Mouse (Mus musculus) kidney, postnatal 10 days (tissue): ENCODE results near the gene Slc48a1.

Experiments
- DNase-seq: peaks from one replicate; pipeline ENCODE4 v3.0.0; 2021; ENCODE audit warnings: mixed read lengths

Gene Slc48a1

DNA sequence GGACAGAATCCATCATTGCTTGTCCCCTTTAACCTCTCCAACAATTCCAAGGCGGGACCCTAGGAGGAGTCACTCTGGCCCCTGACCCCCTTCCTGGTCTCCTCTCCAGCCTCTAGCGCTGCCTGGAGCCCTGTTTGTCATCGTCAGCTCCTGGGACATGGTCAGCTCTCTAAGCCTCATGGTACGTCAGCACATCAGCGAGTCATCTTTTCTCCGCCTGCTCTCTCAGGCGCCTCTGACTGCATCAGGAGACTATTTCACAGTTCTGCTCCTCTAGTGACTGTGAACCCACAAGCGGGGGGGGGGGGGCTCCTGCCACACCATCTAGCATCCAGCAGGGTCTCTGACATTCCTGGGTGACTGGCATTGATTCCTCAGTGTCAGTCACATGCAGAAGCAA lies 23.0 kb upstream of the Slc48a1 start:
- DNase-seq: no peak

DNA sequence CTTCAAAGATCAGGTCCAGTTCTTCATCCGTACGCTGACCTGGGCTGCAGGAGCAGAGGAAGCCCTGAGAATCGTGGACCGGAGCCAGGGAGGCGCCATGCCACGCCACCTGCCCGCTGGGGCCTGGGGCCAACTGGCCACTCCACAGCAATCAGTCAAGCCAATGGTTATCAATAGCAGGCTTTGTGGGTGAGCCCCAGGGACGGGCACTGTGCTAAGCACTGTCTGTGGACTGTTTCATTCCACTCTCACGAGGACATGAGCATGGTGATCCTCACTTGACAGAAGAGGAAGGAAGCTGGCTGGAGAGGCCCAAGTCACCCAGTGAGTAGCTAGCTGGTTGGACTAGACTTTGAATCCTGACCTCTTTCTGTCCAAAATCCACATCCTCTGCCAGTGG lies 18.3 kb upstream of the Slc48a1 start:
- DNase-seq: no peak

DNA sequence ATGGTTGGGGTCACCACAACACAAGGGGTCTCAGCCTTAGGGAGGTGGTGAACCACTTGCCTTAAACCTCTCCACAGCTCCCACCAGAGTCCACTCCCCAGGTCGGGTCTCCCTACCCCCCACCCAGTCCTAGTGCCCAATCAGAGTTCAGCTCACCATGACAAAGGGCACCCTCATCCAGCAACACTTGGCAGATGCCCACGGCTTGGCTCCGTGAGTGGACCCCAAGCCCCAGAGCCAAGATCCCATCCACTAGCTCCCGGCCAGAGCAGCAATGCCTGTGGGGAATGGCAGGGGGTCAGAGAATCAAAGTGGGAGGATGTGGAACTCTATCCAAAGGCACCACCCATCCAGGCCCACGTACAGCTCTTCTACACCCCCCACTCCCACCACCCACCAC lies 17.4 kb upstream of the Slc48a1 start:
- no peak for DNase-seq

DNA sequence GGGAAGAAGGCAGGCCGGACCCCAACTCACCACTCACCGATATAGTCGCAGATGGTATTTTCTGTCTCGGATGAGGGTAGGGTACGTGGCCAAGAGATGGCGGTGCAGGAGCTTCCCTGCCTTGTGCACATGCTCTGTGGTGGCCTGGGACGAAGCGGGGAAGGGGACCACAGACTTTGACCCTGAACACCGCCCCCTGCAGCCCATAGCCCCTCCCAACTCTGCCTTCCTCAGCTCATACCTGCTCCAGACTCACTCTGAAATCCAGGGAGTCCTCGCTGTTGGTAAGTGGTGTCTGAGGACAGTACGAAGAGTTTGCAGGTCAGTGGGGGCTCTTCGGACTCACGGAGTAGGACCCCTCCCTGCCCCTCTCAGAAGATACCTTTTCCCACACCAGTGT lies 16.9 kb upstream of the Slc48a1 start:
- no peak for DNase-seq

DNA sequence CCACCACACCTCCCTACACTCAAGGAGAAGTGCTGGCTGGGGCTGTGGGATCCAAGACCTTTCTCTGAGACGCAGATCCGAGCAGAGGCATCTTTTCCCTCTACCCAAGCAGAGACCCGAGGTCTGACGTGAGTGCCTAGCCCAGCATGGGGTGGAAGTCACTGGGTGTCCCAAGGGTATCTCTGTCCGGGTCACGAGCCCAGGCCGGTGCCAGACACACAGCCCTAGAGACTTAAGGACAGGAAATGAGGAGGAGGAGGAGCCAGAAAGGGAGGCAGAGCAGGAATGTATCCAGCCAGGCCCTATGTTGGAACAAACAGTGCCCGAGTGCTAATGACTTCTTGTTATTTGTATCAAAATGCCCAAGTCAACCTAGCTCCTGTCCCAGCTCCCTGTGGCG lies 15.6 kb upstream of the Slc48a1 start:
- peak; percentile 60 for DNase-seq

DNA sequence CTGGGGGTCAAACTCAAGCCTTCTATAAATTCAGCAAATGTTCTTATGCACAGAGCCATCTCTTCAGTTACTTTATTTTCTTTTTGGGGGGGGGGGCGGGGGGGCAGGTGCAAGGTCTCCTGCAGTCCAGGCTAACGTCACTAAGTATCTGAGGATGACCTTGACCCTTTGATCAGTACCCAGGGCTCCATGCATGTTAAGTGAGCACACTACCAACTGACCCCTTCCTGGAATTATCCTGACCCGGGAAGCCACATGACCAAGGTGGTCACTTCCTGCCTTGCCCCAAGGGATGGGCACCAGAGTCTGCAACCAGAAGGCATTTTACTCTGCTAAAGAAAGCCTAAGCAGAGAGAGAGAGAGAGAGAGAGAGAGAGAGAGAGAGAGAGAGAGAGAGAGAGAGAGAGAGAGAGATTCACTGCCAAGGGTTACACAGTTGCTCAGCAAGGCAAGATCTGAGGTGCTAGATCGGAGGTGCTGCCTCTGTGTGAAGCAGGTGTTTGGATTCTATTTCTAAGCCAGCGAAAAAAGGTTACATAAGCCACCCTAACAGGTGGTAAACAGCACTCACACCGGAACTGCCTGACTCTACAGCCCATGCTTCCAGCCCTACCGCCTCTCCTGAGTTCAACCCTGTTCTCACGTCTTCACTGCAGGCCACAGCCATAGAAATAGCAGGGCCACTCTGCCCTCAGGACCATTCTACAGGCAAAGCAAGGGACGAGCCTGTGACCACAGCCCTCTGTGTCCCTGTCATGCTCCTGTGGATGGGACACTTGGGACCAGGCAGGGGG lies 14.9 kb upstream of the Slc48a1 start:
- no peak for DNase-seq

DNA sequence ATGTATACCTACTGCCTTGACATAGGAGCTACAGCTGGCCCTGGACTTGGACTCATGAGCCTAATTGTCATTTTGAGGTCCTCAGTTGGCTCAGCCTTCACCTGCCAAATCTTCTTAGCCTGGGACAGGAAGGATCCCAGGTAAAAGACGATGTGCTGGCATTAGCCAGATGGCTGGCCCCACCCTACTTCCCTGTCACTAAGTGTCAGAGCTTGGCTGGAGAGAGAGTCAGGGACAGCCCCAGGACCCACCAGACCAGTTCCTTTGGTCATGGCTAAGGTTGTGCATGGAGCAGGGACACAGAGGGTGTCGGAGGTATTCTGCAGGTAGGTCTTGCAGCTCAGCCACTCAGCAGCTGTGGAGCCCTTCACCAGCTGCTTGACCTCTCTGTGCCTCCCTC lies 13.8 kb upstream of the Slc48a1 start:
- no peak for DNase-seq

DNA sequence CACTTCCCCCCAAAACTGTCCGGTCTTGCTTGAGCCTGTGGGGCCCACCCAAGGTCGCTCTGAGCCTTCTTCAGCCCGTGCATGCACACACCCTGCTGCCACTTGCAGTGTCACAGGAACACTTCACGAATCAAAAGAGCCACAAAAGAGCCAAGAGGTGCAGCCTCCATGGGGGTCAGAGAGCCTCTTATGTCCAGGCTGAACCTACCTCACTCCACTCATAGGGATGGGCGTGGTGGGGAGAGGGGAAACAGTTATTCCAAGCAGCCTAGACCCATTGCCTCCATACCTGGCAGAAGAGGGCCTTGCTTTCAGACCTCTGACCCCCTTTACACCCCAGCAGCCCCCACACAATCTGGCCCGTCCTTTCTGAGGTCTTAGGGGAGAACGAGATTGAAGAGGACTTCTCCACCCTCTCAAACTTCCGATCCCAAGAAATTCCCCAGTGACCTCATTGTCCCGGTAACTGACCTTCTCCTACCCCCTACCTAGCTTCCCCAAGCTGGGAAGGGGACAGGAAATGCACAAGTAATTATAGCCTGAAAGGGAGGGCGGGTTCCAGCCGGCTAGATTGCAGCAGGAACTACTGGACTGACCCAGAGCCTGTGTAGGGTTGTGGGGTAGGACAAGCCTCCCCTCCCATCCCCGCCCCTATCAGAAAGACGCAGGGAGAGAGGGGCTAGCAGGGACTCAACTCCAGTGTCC lies 13.1 kb upstream of the Slc48a1 start:
- peak; percentile 65 for DNase-seq

DNA sequence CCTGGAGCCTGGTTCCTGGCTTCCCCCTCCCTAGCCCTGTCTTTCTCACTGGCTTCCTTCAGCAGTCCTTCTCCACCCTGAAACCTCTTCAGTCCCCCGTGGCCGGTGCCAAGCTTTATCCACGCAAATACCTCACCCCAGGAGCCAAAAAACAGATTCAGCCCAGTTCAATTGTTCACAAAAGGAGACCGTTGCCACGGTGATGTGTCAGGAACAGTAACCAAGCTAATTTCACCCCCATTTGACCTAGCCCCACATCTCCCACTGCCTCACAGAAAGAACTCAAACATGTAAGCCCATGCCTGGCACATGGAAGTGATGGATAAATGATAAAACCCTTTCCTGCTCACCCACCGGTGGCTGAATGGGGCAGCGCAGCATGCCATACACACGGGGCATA lies 12.1 kb upstream of the Slc48a1 start:
- no peak for DNase-seq

DNA sequence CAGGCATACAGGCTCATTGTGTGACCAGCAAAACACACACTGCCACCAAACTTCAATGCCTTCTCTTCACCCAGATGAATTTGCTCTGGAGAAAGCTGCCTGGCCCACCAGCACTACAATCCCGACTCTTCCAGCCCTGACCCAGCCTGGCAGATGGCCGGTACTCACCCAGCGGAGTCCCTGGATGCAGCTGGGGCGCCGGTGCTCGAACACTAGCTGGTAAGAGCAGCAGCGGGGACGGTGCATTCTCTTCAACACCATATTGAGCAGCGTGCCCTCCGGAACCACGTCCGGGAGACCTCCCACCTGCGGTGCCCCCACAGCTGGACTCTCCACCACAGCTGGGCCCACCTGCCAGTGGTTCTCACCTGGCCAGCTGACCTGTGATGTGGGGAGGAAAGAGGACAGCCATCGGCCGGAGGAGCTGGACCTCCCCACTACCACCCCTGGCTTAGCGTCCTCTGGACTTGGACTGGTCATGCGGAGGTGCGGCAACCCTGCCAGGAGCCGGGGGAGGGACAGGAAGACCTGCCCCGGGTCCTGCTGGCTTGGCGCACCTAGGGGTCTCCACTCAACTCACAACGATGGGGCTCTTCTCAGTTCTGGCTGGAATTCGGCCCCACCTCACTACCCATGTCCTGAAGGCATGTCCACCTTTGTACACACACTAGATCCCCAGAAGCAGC lies 11.6 kb upstream of the Slc48a1 start:
- peak; percentile 75 for DNase-seq

DNA sequence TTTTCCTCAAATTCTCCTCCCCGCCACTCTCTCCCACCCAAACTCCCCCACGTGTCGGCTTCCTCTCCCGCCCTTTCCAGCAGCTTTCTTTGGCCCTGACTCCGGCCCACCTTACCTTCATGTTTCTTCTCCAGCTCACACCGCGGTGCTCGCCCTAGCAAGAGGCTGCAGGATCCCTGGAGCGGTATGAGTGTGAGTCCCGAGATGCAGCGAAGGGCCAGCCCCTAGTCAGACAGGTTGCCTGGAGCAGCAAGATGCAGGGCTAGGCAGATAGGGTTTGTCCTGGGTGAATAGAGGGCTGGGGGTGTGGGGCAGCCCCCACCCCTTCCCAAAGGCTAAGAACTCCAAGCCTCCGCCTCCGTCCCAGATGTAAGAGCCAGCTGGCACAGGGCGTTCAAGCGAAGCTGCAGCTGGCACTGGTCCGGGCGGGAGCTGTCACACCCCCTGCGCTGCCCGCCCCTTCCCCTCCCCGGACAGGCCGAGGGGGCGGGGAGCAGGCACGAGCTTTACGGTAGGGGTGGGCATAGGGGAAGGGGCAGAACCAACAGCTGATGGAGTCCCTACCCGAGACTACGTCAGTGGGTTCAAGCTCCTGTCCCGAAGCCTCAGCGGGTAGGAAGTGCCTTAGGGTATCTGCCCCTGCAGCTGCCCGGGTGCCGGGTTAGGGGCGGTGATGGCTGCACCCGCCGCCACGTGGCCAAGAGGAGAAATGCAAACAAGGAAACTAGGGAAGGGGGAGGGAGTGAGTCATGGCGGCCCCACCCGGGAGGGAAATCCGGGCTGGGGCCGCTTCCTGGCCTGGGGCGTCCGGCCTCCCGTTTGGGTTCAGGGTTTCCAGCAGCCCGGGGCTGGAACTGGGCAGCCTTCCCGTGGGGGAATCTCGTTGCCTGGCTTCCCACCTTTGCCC lies 10.8 kb upstream of the Slc48a1 start, which contains the start of gene Rapgef3:
Gene Rapgef3 (minus strand): TSS at position 693 of the 907 bp plus-strand sequence.
- DNase-seq: peak; percentile 93

DNA sequence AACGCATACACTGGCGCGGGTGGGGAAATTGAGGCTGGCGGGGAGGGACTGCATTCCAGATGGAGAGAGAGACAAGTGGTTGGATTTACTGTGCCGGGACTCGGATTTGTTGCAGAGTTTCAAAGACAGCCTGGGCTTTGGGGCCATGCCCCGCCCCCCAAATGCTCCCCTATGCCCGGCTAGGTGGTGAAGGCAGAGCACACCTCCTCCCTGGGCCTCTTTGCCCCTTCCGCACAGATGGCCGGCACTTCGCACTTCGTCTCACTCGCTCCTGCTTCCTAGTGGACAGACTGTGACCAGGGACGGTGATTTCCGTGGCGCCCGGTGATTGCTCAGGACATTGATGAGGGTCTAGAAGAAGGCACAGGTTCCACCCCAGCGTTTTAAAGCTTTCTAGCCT lies 10.1 kb upstream of the Slc48a1 start:
- DNase-seq: peak; percentile 78

DNA sequence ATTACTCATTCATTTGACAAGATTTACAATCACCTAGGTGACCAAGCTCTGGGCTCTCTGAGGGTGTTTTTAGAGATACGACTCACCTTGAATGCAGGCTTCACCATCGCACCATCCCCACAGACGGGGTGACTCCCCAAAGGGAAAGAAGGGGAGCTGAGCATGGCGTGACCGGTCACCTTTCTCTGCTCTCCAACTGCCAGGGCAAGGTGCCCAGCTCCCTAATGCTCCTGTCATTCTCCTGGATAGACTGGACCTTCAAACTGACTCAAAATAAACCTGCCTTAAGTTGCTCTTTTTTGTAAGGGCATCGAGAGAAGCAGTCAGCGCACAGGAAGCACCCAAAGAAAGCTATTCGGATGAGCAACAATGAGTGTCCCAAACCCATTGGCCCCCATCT lies 8.0 kb upstream of the Slc48a1 start:
- DNase-seq: no peak

DNA sequence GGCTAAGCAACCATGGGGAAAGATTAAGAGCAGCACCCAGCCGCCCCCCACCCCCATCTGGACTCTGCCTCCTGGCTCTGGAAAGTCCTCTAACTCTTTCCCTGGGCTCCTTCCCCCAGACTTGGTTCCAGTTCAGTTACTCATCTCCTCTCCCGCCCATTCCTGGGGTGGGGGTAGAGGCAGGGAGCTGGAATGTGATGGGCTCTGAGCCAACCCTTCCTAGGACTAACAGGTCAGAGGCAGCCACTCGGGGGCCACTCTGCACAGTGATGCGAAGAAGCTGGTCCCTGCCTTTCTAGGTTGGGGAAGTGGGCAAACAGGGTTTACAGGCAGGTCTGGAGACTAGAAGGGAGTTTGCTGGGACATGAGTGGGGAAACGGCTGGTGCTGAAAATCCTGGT lies 5.2 kb upstream of the Slc48a1 start:
- DNase-seq: peak; percentile 97

DNA sequence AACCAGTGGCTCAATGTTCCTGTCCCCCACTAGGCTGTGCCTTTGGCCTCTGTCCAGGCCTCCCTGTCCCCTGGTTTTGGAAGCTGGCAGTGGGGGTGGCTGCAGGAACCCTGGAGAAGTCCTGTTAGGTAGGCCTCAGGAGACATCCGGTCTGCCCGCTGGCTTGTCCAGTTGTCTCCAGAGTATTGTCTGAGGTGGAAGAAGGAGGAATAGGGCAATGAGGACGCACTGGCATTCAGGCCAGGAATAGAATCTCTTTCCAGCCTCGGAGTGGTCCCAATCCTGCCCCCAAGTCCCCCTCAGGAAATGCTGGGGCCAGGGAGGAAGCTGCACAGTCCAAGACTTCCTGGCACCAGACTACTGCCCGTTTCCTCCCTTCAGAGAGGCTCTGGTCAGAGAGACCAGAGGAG lies 4.4 kb upstream of the Slc48a1 start:
- peak; percentile 77 for DNase-seq

DNA sequence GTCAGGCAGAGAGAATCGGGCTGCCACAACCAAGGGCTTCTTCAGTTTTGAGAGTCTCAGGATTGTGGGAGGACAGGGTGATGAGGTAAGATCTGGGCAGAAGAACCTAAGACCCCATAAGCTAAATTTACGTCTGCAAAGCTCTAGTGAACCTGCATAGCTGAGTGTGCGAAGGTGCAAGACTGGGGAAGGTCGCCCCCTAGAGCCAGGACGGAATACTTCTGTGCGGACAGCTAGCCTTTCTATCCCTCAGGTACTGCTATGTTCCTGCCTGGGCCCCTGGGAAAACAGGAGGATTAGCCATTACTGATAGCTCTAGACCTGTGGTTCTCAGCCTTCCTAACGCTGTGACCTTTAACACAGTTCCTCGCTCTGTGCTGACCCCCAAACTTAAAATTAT lies 1.8 kb upstream of the Slc48a1 start:
- peak; percentile 93 for DNase-seq

DNA sequence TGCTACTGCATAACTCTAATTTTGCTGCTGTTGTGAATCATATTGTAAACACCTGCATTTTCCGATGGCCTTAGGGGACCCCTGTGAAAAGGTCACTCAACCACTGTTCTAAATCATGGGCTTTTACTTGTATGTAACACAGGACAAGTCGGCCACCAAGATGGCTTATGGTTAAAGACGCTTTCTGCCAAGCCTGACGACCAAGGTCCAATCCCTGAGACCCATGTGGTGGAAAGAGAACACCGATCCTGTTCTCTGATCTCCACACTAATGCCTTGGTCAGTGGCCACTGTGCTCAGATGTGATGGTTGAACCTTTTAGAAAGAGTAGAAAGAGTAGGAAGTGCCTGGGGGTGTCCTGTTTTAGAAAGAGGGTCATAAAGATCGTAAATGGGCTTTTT lies 1.4 kb upstream of the Slc48a1 start:
- no peak for DNase-seq

DNA sequence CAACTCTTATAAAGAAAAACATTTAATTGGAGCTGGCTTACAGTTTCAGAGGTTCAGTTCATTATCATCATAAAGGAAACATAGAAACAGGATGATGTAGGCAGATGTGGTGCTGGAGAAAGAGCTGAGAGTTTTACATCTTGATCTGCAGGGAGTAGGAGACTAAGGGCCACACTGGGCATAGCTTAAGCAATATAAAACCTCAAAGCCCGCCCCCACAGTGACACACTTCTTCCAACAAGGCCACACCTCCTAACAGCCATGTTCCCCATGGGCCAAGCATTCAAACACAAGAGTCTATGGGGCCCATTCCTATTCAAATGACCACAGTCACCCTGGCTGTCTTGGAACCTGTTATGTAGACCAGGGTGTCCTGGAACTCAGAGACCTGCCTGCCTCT lies 1.3 kb downstream of the Slc48a1 start:
- DNase-seq: no peak

DNA sequence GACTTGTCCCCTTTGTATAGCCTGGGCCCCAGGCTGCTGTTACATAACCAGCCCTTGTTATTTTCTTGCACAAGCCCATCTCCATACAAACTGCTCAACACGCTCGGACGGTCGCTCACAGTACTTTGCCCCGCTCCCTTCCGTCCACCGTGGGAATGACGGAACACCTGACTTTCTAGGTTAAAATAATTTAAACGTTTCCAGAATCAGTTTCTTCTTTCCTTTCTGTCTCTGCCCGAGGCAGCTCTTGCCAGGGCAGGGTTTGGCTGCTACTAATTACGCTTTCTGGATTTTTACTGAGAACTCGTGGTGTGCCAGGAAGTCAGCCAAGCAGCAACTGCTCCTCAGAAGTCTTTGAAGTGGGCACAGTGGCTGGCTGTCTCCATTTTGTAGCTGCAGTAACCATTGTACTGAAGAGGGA lies 2.3 kb downstream of the Slc48a1 start:
- DNase-seq: peak; percentile 68

DNA sequence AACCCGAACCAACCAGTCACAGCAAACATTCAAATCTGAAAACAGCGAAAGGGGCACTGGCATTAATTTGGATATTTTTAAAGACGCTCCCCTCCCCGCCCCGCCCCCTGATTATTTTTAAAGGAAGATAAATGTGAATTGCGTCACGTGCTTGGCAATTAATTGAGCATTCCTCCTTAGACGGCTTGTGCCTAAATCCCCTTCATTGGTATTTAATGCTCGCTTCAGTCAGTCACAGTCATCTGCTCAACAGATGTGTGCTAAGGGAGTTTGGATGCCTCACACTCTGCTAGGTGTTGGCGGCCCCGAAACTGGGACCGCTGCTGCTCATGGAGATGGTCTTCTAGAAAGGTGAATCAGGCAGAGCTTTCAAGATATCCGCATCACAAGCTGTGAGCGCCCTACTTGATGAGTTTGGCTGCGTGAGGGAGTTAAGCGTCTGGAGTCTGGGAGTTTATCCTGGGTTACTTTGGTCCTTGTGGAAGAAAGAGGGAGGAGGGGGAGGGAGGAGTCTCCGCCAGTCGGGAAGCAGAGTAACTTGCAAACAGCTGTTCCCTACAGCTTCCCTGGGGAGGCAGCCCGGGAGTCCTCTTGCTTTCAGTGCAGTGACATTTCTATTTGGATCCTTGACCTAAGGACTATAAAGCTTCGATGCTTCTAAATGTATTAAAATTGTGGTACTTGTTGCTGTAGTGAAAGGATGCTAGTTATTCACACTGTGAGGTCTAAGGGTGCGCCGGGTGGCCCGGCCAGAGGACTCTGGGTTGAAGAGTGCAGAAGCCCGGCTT lies 3.8 kb downstream of the Slc48a1 start:
- peak; percentile 84 for DNase-seq

DNA sequence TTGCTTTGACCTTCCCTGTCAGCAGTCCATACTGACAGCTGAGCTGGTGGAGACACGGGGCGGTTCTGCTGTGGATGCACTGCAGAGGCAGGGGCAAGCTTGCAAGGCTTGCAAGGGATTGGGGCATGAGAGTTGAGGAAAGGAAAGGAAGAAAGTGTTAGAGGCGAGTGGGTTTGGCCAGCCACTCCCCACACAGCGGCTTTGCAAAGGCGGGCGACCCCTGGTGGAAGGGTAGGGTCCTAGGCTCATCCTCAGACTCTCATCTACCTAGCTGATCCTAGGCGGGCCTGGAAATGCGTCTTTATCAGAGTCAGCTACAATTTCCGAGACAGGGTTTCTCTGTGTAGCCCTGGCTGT lies 4.4 kb downstream of the Slc48a1 start:
- peak; percentile 91 for DNase-seq

DNA sequence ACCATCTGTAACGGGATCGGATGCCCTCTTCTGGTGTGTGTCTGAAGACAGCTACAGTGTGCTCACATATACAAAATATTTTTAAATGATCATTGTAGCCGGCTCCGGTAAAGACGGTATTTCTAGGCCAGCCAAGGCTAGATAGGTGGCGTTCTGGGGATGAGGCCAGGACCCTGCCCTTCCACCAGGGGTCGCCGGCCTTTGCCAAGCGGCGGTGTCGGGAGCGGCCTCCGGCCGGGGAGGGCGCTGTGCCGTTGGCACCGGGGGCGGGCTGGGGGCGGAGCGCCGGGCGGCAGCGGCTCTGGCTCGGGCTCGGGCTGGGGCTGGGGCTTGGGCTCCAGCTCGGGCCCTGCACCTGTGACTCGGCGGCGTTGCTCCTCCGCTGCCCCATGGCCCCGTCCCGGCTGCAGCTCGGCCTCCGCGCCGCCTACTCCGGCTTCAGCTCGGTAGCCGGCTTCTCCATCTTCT lies 5.8 kb downstream of the Slc48a1 start:
- DNase-seq: peak; percentile 94
